Mouse (Mus musculus) megakaryocyte, embryonic 14.5 days (primary cell): ENCODE measurements around the gene Ctnnbl1.

Experiments
- FLI1 ChIP-seq: IDR thresholded peaks from 2 replicates; pipeline ENCODE4 v1.6.1; 2012; ENCODE audit warnings: low read length, inconsistent platforms, mixed read lengths
- GATA1 ChIP-seq: IDR thresholded peaks from 3 replicates; pipeline ENCODE4 v1.6.1; 2012; ENCODE audit warnings: mixed read lengths, low read length, inconsistent platforms, borderline replicate concordance

GRCm38 (mm10) chr2:157747989-157748388 is 10.8 kb downstream of the Ctnnbl1 start:
- TF ChIP-seq GATA1 = no peak
- no peak for TF ChIP-seq FLI1
